Mouse (Mus musculus) megakaryocyte, adult 5-6 weeks (primary cell): ENCODE data around the gene 1700016H13Rik. TPM values are rescaled to one million over a fixed set of nuclear protein-coding genes. Genes with fewer than 3 reads are reported as not detected.

ENCODE experiments used
- ATAC-seq: 2 replicates; pipeline ENCODE4 v1.8.0; 2016; ENCODE audit warnings: mild to moderate bottlenecking, inconsistent platforms; ENCODE audit not compliant: poor library complexity, severe bottlenecking
- total RNA-seq, 2 experiments: library from RNA; stranded (forward) in 1 of 2; stranded (reverse) in 1 of 2; fragments of 153-499, 151-499 nt in 1 of 2; fragments of 221-1000, 200-1000 nt in 1 of 2; gene quantifications; 2 replicates each; pipeline versions ENCODE4 v1.2.3 to v1.2.4; 2015 to 2017

1700016H13Rik gene
- total RNA-seq (2015), result not detected in 2 replicates
- not detected in 2 replicates for total RNA-seq (2017)

DNA sequence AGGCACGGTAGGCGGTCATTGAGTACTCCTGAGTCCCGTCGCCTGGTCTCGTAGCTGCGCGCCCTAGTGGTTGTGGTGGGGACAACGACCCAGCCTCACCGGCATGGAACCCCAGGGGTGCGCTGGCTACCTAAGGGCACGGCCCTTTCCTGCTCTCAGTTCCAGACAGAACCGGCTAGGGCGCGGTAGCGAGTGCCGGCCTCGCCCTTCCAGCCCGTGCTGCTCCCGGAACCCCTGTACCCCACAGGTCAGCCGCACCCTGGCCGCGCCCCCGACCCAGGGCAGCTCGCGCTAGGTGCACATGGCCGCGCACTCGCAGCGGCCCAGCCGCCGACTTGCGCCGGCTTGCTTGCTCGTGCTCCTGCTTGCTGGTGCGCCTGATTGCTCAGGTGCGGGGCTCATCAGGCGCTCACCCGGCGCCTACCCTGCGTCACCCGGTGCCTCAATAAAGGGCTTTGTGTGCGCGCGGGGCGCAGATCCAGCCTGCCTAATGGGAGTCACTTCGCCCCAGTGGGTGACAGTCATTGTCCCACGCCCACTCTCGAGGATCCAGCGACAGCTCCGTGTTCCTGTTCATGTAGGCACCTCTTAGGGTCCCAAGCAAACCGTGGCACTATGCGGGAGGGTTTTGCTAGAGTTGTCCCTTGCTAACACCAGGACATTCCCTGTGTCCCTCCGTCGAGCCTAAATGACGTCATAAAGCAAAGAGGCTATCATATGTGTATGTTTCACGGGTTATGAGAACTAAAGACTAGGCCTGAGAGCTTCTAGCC is at the start of gene 1700016H13Rik:
Gene 1700016H13Rik, minus strand, starts transcription at position 665 of the 773 bp plus-strand sequence.
- peak; percentile 95 for ATAC-seq

DNA sequence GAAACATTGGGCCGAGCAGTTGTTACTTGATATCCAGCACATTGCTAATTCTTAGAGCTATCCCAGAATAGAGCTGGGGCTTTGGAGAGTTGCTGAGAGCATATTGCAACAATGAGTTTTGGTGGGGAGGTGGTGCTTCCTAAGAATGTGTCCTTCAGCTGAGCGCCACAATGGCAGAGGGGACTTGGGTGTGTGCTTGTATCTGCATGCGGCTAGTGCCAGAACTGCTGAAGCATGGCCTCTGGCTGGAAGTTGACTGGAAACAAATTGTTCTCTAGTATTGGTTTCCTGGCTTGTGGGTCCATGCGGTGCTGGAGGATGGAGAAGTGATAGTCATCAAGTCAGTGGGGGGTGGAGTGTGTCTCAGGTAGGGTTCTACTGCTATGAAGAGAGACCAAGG is 49.5 kb upstream of the 1700016H13Rik start:
- ATAC-seq, result no peak

DNA sequence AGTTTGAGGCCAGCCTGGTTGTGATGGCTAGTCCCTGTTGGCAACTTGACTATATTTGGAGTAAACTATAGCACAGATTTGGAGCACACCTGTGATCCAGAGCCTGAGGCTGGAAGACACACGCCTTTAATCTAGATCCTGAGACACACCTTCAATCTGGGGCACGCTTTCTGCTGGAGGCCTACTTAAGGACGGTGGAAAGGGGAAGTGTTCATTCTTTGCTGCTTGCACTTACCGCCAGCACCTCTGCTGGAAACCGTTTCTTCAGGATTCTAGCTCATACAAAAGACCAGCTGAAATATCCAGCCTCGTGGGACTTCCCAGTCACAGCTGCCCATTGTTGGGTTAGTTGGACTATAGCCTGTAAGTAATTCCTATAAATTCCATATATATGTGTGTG is 46.7 kb upstream of the 1700016H13Rik start:
- peak; percentile 78 for ATAC-seq

DNA sequence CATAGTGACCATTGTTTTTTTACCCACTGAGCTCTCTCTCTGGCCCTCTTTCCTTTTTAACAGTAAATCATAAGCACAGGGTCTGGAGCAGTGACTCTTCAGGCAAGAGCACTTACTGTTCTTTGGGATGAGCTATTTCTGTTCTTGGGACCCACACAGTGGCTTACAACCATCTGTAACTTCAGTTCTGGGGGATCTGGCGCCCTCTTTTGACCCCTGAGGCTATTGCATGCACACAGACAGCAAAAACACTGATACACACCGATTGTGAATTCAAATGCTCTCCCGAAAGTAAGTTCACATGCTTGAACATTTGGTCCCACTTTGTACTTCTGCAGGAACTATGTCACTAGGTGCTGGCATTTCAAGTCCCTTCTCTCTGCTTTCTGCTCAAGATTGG is 45.7 kb upstream of the 1700016H13Rik start:
- peak; percentile 32; the same call in 1 of the 2 replicates for ATAC-seq

DNA sequence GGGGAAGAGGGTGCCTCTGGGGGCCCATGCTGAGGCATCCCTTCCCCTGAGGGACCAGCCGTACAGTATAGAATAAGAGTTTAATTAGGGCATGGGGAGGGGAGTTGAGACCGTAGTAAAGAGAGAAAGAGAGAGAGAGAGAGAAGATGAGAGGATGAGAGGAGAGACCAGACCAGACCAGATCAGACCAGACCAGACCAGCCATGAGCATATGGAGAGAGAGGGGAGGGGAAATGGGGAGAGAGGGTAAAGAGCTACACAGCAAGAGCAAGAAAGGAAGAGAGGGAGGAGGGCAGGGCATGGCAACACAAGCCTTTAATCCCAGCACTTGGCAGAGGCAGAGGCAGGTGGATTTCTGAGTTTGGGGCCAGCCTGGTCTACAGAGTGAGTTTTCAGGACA is 44.9 kb upstream of the 1700016H13Rik start:
- no peak for ATAC-seq

DNA sequence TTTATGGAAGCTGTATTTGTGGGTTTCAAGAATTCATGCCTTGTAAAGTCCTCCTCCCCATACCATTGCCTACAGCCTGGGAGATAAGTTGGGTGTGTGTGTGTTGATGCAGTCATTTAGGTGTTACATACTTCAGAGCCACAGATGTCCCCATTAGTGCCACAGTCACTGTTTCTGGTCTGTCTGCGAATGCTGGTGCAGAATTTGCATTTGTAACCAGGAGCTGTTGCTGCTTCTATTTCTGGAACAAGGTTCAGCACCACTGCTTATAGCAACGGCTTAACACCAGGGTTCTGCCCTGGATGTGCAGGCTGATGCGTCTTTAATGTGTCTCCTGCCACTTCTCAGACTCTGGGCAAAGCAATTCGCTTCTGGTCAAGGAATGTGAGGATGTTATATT is 43.7 kb upstream of the 1700016H13Rik start:
- ATAC-seq, result no peak

DNA sequence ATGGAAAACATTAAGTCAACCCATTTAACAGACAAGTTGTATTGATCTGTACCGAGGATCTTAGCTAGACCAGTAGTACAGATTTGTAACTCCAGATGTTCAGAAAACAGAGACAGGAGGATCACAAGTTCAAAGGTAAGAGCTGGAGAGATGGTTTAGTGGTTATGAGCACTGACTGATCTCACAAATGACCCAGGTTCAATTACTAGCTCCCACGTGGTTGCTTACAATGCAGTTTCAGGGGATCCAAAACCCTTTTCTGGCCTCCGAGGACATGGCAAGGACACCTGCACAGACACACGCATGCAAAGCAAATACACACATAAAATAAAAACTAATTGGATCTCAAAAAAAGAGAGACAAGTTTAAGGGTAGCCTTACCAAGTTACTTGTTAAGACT is 42.8 kb upstream of the 1700016H13Rik start:
- no peak for ATAC-seq

DNA sequence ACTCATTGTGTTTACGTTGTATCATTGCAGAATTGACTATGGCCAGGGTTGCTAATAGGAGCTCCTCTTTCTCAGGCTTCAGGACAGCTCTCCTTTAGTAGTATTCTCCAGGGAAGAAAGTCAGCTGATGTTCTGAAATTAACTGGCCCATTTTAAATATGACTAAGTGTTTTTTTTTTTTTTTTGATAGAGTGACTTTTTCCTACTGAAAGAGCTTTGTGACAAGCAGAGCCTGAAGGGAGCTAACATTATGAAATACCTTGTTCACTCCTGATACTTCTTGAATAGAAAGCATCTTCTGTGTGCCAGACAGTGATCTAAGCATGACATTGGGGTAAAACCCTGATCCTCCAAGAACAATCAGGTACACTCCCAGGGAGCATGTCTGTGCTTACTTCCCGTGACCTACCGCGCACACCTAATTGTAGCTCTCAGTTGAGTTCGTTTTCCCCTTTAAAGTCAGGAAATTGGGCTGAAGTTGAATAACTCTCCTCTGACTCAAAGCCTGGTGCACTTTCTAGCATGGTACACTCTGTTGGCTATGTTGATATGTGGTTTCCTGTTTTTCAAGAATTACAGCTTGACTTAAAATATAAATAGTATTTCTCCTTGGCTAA is 42.2 kb upstream of the 1700016H13Rik start:
- no peak for ATAC-seq

DNA sequence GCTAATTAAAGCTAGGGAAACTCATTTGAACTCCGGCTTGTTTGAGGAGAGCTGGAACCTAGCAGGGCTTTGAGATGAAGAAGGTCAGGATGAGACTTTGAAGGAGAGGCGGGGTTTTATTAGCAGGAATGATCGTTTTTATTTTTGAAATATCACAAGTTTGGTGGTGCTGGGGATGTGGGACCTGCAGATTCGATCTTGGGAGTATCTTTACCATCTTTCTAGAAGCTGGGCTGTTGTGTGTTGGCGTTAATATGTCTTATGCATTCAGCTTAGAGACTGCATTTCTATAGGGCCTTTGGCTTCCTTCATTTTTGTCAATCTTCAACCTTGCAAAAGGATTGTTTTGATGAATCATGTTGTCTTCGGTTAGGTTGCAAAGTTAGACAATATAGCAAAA is 38.3 kb upstream of the 1700016H13Rik start:
- no peak for ATAC-seq

DNA sequence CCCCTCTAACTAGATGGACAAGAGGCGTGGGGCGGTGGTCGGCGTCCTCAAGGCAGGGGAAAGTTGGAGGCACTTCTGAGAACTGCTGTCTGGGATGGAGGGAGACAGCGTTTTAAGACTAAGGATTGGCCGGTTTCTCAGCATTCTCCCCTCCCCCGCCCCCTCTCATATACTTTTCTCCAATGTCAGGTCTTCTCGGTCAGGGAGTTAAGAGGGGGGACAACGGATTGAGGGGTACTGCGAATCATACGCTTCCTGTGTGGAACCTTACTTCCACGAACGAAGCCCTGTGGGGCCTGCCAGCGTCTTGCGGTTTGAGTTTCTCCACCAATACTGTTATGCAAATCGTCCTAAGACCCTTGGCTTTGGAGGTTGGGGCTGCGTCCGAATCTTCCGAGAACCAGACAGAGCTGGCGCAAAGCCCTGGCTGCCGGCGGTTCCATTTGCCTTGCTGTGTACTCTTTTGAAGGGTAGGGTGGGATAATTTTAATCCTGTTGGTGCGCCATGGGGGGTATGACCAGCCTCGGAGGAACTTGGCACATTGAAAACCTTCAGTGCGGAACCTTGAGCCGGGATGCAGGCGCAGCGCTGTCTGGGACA is 37.3 kb upstream of the 1700016H13Rik start:
- peak; percentile 33 for ATAC-seq

DNA sequence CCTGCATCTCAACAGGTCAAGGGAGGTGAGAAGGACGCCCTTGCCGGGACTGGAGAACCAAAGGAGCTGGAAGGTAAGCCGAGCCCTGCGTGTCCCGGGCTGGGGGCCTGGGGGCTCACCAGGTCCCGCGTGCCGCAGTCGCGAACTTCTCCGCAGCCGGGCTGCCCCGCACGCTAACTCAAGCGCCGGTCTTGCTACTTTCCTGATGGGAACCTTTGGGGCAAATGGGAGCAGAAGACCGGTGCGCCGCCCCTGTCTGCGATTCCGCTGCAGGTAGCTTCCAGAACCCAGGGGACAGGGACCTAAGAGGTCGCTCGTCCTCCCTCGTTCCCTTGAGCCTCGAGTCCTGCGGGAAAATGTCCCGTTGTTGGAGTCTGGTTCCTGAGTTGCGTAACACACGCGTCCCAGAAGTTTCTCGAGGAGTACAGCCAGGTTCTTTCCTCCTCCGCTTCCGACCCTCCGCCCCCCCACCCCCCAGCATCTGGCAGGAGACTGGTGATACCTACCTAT is 36.8 kb upstream of the 1700016H13Rik start:
- ATAC-seq, result no peak

DNA sequence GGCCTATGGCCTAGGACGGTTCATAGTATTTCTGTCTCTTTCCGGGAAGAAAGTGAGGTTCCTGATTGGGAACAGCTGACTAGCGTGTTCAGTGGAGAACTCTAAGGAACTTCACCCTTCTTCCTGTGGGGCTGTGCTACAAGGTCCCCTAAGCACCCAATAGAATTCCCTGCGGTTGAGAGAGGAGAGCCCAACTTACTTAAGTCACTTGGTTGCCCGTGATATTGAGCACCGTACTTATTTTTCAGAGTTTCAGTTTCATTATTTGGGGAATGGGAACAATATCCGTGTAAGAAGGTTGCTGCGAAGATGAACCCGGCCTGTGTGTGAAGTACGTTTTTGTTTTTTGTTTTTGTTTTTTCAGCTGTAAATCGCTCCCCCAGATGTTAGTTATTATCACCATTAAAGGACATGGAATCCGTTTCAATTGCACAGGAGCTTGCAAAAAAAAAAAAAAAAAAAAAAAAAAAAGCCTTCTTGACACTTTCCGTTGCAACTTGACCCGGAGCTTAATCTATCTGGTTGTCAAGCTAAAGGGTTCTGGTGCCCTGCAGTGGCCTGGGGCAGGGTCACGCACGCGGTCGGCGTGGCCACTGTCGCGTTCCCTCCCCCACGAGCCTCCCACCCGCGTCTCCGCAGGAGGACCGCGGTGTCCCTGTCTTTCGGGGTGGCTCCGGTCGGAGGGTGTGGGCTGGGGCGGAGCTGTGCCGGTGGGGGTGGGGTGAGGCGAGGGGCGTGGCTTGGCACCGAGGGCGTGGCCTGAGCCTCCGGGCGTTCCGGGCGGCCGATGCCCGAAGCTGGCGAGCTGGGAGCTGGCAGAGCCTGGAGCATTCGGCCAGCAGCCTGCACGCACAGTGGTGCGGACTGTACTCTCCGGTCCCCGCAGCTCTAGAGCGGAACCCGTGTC is 36.1 kb upstream of the 1700016H13Rik start, which contains the start of gene Aff1:
Gene Aff1, plus strand, starts transcription at position 751 of the 907 bp plus-strand sequence.
- ATAC-seq, result peak; percentile 91

DNA sequence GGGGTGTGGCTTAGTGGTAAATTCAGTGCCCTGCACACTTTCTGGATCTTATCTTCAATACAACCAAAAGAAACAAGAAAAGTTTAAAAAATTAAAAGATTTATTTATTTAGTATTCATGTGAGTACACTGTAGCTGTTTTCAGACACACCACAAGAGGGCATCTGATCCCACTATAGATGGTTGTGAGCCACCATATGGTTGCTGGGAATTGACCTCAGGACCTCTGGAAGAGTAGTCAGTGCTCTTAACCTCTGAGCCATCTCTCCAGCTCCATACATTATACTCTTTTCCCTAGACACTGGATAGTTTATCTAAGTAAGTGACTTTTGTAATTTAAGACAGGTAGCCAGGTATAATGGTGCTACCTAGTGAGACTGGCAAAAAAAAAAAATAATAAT is 35.4 kb upstream of the 1700016H13Rik start:
- no peak for ATAC-seq

DNA sequence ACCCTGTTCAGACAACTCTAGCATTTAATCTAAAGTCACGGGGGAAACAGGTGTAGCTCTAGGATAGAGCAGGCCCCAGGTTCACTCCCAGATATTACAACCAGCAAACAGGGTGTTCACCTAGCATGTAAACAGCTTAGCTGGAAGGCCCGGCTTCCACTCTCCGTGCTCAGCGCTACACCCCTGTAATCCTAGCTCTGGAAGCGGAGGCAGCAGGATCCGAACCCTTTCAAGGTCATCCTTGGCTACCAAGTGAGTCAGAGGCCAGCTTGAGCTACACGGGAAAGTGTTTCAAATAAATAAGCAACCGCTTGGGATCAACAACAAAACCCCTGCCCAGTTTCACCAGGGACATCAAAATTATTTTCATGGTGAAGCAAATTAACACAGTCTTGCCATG is 34.4 kb upstream of the 1700016H13Rik start:
- no peak for ATAC-seq

DNA sequence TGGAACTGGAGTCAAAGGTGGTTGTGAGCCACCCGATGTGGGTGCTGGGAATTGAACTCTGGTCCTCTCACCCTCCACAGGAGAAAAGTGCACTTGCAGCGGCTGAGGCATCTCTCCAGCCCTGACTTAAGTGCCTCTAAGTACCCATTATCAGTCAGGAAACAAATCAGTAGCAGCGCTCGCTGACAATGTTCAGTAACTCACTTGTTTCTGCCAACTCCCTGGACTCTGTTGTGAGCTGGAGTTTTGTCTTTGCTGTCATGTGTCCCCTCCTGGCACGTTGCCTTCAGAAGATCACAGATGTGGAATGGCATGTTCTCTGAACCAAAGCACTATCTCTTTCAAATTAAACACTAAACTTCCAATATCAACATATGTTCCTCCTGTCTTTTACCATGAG is 33.8 kb upstream of the 1700016H13Rik start:
- no peak for ATAC-seq

DNA sequence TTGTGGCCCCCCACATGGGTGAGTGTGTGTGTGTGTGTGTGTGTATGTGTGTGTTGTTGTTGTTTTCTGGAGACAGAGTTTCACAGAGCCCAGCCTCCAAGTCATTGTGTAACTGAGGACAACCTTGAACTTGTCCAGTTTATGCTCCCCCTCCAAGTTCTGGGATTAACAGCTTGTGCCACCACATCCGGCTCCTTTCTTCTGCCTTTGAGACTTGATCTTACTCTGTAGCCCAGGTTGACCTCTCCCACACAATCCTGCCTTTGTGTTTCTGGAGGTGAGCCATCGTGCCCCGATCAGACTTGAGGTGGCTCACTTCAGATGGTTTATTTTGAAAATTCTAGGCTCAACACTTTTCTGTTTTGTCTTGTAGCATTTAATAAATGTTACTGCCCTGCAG is 26.0 kb upstream of the 1700016H13Rik start:
- no peak for ATAC-seq

DNA sequence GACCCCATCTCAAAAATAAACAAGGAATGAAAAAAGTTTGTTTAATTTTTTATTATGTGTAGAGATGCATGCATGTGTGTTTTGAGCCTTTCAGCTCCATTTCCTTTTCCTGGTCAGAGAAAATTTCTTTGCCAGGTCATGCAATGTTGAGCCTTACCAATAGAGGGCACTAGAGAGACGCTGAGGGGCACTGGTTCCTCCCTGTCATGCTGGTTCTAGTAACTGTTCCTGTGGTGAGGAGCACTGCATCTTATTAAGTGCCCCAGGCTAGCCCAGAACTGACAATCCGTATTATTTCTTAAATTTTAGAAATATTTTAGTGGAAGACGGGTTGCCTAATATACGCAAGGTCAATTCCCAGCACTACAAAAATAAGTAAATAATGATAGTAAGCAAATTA is 24.6 kb upstream of the 1700016H13Rik start:
- peak; percentile 98 for ATAC-seq

DNA sequence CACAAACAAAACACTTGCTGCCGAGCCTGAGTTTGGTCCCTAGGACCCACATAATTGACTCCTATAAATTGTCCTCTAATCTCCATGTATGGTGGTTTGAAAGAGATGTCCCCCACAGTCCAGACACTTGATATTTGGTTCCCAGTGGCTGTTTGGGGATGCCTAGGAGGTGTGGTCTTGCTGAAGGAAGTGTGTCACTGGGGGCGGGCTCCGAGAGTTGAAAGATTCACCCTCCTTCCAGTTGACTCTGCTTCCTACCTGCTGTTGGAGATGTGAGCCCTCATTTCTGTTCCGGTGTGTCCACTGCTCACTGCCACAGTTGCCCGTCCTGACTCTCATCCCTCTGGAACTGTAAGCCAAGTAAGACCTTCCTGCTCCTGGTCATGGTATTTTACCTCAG is 23.2 kb upstream of the 1700016H13Rik start:
- ATAC-seq, result no peak

DNA sequence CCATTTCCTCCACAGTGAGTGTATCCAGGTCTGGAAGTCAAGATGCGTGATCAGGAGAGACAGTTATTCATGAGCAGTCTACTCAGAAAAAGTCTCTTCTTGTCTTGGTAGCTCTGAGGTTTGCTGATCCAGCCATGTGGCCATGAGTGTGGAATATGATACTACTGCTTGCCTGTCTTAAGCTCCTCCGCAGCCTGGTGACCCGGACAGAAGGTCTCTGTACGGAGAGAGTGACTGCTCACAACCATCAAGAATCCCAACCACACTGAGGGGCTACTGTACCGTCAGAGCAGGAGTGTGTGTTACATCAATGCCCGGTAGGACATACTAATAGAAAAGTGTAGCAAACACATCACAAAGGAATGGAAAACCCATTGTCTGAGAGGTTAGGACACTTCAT is 22.1 kb upstream of the 1700016H13Rik start:
- no peak for ATAC-seq

DNA sequence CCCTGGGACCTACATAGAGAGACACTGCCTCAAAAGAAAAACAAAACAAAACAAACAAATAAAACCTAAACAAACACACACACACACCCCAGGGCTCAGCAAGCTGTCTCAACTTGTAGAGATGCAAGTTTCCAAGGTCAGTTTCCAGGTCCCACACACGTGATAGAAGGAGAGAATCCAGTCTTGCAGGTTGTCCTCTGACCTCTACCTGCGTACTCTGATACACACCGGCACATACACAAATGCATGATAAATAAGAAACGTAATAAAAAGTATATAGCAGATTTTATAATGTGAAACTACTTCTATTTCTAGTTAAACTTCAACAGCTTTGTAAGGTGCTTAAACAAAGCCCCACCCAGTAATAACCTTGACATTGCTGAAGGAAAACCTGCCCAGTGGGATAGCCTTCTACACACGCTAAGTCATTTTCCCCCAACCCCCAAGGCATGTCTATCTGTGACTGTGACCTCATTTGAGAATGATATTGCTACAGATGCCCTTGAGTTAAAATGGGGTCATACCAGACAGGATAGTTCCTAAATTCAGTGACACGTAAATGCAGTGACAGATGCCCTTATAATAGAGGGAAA is 20.6 kb upstream of the 1700016H13Rik start:
- no peak for ATAC-seq
